Mouse (Mus musculus): ENCODE measurements around the gene Ckap5.
"Not testable (repeated sequence)": the region's sequence is repeated elsewhere in the genome, so short reads cannot be mapped to it uniquely, and the experiment has no call there.

Ckap5 gene

DNA sequence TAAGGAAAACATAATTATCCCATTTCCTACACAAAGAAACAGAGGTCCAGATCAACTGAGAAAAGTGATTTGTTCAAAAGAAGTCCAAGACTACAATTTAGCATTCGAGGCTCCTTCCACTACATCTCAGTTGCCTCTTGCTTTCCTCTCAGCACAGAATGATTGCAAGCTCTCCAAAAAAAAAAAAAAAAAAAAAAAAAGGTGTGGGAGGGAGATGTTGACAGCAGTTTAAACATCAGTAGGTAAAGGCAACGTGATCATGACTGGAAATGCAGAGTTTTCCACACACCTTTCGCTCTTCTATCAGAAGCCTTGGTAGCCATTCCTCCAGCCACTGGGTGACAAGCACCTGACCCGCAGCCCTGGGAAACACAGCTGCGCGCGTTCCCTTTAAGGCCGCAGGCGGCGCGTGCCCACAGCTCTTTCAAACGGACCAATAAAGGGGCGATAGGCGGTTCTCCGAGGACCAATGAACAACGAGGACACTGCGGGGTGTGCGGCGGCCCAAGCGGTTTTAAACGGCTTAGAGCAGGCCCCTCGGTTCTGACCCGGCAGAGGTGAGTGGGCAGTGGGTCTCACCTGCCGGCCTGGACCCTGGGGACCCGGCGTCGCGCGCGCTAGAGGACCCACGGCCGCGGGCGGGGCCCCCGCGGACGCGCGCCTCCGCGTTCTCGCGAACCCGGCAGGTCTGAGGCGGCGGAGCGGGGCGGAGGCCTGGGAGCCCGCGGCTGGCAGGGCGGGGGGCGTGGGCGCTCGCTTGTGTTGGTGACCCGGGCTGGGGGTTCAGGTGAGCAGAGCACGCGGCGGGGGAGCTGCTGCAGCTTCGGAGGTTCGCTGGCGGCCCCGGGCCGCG, at the start of gene Ckap5:
Gene Ckap5, plus strand, starts transcription at position 469 of the 853 bp plus-strand sequence.
- DNase-seq, result peak; percentile 90

DNA sequence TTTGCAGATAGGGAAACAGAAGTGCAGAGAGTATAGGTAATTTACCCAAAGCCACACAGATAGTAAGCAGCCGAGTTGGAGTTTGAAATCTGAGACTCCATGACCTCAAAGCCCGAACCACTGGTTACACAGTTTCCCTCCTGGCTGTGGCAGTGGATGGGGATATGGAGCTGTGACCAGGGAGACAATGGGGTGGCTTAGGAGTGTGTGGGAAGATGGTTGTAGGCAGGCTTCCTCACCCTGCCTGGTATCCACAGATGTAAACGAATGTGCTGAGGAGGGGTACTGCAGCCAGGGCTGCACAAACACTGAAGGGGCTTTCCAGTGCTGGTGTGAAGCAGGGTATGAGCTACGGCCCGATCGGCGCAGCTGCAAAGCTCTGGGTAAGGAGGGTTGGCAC, 49.7 kb upstream of the Ckap5 start:
- DNase-seq, result no peak

DNA sequence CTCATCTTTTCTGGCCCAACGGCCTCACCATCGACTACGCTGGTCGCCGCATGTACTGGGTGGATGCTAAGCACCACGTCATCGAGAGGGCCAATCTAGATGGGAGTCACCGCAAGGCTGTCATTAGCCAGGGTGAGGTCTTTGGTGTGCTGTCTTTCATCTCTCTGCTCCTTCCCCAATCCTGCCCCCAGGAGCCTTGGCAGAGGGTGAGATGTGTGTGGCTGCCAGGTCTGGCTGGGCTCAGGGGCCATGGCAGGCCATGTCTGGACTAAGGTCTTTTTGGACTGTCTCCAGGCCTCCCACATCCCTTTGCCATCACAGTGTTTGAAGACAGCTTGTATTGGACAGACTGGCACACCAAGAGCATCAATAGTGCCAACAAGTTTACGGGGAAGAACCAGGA, 46.2 kb upstream of the Ckap5 start:
- no peak for DNase-seq

DNA sequence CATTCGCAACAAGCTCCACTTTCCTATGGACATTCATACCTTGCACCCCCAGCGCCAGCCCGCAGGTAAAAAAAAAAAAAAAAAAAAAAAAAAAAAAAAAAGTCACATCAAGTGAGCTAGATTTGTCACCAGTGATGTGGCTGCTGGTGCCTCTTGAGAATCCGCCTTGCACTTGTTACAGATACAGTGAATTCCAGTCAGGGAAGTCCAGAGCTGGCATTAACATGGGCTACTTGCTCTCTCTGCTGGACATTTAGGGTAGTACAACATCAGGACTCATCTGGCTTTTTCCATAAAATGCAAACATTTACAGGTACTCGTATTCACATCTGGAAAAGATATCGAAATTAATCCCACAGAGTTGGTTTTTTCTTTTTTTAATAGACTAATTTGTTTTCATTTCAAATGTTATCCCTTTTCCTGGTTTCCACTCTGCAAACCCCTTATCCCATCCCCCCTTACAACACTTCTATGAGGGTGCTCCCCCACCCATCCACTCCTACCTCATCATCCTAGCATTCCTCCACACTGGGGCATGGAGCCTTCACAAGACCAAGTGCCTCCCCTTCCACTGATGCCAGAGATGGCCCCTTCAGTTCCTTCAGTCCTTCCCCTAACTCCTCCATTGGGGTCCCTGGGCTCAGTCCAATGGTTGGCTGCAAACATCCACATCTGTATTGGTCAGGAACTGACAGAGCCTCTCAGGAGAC, 45.6 kb upstream of the Ckap5 start:
- DNase-seq, result peak; percentile 34

DNA sequence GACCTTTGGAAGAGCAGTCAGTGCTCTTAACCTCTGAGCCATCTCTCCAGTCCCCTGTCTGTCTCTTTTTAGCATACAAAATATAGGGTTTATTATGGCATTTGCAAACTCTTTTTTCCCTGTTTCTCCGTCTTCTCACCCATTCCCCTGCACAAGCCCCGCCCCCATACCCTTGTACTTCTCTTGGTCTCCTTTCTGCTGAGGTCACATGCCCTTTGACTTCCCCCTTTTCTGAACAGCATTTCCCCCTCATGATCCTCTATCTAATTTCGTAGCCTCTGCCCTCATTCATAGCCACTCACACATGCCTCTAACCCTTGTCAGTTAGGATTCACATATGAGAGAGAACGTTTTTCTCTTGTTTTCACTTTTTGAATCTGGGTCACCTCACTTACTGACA, 41.9 kb upstream of the Ckap5 start:
- DNase-seq, result no peak

DNA sequence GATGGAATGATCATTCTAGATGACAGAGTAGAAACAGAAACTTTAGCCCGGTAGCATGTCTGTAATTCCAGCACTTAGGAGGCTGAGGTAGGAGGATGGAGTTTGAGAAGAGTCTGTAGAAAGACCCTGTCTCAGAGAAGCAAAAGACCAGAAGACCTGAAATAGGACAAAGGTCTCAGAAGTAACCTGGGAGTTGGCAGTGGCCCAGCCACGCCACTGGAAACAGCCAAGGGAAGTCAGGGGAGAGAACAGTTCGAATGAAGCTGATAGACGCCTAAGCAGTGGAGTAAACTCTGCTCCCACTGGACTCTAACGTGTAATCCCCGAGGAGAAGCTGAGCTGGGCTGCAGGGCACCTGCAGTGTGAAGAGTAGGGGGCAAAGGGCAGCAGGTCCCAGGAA, 41.3 kb upstream of the Ckap5 start:
- no peak for DNase-seq

DNA sequence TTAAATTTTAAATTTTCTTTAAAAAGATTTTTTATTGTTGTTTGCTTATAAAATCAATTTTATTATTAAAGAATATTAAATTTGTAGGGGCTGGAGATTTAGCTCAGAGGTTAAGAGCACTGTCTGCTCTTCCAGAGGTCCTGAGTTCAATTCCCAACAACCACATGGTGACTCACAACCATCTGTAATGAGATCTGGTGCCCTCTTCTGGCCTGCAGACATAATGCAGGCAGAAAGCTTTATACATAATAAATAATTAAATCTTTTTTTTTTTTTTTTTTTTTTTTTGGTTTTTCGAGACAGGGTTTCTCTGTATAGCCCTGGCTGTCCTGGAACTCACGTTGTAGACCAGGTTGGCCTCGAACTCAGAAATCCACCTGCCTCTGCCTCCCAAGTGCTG, 39.3 kb upstream of the Ckap5 start:
- peak; percentile 58 for DNase-seq

DNA sequence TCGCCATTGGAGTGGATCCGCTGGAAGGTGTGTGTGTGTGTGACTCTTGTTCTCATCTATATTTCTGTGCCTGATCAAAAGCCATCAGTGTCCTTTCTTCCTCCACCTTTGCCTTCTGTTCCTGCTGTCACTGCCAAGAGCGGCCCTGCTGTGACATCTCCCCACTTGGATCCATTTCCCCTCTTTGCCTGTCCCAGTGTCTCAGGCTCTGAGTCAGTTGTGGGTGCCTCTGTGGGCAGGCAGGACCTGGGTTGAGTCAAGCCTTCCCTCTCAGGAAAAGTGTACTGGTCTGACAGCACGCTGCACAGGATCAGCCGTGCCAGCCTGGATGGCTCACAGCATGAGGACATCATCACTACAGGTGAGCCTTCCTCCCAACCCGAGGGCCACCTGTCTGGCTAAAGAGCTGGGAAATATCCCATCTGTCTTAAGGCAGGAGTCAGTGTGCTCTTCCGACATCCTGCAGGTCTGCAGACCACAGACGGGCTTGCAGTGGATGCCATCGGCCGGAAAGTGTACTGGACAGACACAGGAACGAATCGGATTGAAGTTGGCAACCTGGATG, 34.4 kb upstream of the Ckap5 start:
- no peak for DNase-seq

DNA sequence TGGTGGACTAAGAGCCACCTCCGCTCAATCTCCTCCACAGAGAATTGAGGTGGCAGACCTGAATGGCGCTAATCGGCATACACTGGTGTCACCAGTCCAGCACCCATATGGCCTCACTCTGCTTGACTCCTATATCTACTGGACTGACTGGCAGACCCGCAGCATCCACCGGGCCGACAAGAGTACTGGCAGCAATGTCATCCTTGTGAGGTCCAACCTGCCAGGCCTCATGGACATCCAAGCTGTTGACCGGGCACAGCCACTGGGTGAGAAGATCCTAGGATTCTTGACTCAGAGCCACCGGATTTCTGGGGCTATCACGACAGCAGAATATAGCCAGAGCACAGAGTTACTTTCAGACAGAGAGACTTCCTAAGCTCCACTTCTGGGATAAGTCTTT, 32.6 kb upstream of the Ckap5 start:
- DNase-seq, result no peak

DNA sequence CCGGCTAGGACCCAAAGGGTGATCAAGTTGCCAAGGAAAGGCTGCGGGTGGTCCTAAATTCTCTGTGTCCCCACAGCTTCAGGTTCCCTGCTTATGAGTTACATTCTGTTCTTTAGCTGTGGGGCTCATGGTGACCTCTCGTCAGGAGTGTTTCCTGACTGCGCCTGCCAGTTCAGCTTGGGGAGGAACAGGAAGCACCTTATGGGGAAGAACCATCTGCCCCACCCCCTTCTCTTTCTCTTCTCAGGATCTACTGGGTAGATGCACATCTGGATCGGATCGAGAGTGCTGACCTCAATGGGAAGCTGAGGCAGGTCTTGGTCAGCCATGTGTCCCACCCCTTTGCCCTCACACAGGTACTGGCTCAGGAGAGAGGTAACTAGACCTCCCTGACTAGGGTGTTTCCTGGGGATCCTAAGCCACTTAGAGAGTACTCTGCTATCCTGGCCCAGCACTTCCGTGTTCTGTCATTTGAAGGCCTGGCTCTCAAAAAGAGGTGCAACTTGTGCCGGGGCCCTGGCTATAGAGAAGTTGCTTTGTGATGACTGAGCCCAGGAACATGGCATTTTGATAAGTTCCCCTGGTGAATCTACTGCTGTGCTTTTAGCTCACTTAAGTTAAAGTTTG, 28.4 kb upstream of the Ckap5 start:
- no peak for DNase-seq

DNA sequence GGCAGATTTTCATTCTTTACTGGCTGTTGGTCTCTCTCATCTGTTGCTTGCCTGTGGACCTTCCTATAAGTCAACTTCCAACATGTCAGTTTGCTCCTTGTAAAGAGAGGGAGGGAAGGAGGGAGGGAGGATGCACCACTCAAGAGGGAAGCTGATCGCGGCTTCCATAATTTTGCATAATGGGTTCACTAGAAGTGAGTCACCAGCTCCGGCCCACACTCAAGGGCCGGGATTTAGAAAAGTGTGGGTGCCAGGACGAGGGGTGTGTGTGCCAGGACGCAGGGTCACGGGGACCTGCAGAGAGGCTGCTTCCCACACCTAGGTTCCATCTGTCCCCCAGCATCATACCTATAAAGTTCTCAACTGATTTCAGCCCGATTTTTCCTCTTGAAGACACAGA, 18.5 kb upstream of the Ckap5 start:
- DNase-seq, result no peak

DNA sequence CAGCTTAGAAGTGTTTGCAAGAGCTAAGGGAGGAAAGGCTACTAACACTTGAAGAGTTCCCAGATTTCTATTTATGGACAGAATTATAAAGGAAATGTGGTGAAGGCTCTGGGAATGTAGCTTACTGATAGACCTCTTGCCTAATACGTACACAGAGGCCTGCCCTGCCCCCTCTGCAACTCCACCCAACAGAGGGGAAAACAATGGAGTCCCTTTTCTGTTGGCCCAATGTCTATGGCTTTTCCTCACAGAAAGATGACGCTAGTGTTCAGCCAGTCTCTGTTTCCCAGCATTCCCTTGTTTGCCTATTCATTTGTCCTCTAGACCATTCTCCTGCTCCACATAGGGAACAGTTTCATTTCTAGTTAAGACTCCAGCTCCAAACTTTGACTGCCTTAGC, 9.4 kb upstream of the Ckap5 start:
- no peak for DNase-seq

DNA sequence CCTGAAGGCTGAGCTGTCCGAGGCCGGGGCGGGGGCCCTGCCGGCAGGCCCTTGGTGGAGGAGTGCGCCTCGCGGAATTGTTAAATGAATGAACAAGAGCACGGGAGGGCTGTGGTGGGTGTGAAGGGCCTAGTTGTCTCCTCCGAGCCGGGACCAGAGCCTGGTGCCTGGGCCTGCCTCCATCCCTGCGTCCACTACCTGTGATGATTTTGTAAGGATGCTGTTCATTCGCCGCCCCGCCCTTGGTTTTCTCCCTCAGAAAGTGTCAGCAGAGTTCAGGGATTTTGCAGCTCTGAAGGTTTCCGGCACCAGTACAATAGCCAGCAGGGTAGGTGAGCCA, 555 bp downstream of the Ckap5 start:
- DNase-seq, result no peak

DNA sequence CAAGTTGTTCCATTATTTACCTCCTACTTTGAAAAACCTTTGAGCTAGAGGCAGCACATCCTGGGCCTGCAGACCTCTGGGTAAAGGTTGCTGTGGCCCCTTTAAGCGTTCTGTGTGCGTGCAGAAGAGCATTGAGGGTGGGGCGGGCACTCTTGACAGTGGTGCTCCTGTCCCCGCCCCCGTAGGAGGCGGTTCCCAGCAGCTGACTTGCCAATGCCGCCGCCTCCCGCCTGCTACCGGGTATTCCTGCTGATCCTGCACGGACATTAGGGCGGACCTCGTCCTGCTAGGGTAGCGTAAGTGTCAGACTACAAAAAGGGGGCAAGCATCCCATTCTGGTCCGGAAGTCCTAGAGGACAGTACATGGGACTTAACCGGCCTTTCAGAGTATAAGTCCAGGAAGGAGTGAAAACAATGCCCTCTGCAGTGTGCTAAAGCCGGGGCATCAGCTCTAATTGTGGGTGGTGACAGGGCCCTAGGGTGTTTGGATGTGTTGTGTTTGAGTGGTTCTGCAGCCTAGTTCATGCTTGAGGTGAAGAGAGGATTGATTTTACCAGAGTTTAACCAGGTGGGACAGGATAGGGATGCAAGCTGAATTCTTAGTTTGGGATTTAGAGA, 11.1 kb downstream of the Ckap5 start:
- DNase-seq, result peak; percentile 84

DNA sequence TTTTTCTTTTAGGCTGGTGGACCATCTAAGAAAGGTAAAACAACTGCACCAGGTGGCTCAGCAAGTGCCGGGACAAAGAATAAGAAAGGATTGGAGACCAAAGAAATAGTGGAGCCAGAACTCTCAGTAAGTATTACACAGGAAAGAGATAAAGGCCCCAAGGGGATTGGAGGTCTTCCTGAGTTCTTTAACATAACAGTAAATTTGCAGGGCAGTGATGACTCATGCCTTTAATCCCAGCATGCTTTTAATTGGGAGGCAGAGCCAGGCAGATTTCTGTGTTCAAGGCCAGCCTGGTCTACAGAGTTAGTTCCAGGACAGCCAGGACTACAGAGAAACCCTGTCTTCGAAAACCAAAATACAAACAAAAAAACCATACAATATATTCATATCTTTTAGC, 41.6 kb downstream of the Ckap5 start:
- DNase-seq, result no peak

DNA sequence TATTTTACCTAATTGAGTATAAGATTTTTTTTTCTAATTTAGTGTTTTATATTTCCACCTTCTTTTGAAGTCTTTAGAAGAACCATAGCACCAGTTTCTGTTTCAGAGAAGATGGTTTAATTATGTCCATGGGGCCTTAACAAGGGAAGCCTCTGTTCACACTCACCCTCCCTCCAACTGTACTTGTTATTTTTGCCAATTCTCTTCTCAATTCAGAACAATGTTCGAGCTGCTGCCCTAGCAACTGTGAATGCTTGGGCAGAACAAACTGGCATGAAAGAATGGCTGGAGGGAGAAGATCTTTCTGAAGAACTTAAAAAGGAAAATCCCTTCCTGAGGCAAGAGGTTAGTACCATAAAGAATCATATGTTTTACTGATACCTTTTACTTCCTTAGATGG, 54.3 kb downstream of the Ckap5 start:
- no peak for DNase-seq

DNA sequence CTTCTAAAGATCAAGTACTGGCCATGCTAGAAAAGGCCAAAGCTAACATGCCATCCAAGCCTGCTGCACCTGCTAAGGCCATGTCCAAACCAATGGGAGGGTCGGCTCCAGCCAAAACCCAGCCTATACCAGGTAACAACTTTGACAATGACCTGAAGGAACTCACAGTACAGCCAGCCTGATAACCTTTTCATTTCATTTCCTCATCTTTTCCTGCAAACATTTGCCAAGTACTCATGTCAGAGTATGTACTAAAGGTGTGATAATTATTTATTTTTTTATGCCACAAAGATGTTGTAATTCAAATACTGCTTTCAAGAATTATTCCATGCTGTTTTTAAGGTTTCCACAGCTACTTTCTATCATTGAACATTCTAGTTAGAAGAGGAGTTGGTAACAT, 59.7 kb downstream of the Ckap5 start:
- no peak for DNase-seq

DNA sequence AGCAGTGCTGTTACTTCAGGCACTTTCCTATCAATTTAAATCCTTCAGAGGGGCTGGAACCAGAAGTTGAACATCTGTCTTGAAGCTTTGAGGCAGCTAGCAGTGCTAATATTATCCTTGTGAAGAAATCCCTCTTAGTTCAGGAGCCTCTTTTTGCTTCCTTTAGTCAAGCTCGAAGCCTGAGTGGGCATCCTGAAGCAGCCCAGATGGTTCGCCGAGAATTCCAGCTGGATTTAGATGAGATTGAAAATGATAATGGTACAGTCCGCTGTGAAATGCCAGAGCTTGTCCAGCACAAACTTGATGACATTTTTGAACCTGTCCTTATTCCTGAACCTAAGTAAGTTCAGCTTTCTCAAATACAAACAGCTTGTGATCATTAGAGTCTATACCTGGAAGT, 73.9 kb downstream of the Ckap5 start:
- DNase-seq, result no peak

DNA sequence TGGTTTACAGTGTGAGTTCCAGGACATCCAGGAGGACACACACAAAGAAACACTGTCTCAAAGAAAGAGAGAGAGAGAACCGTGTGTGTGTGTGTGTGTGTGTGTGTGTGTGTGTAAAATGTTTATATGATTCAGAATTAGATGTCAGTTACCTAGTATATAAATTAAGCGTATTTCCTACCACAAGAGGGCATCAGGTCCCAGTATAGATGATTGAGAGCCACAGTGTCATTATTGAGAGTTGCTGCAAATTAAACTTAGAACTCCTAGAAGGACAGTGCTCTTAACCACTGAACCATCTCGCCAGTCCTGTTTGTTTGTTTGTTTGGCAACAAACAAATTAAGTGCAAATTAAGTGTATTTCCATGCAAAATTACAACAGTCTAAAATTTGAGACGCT, 75.8 kb downstream of the Ckap5 start:
- DNase-seq, result no peak

DNA sequence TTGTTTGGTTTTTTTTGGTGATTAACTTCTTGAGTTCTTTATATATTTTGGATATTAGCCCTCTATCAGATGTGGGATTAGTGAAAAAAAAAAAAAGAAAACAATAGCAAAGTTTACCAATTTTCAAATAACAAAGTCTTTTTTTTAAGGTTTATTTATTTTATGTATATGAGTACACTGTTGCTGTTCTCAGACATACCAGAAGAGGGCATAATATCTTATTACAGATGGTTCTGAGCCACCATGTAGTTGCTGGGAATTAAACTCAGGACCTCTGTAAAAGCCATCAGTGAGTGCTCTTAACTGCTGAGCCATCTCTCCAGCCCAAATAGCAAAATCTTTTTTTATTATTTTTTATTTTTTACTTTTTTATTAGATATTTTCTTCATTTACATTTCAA, 82.8 kb downstream of the Ckap5 start:
- DNase-seq, result not testable (repeated sequence)

DNA sequence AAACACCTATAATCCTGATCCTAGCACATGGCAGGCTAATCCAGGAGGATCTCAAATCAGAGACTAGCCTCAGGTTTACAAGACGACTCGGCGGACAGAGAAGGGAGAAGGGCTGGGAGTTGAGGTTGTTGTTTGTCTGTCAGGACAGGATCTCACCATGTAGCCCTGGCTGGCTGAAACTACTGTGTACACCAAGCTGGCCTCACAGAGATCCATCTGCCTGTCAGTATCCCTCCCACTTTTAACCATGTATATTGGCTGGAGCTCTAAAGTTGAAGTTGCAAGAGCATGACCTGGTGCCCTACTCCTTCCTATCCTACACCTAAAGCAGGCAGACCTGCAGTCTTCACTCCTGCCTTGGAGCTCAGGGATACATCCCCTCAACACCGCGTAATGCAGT, 95.8 kb downstream of the Ckap5 start:
- no peak for DNase-seq

DNA sequence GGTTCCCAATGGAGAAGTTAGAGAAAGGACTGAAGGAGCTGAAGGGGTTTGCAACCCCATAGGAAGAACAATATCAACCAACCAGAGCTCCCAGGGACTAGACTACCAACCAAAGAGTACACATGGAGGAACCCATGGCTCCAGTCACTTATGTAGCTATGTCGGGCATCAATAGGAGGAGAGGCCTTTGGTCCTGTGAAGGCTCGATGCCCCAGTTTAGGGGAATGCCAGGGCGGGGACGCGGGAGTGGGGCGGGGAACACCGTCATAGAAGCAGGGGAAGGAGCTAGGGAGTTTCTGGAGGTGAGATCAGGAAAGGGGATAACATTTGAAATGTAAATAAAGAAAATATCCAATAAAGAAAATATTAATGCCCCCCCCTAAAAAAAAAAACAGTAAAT, 96.8 kb downstream of the Ckap5 start:
- DNase-seq, result not testable (repeated sequence)

DNA sequence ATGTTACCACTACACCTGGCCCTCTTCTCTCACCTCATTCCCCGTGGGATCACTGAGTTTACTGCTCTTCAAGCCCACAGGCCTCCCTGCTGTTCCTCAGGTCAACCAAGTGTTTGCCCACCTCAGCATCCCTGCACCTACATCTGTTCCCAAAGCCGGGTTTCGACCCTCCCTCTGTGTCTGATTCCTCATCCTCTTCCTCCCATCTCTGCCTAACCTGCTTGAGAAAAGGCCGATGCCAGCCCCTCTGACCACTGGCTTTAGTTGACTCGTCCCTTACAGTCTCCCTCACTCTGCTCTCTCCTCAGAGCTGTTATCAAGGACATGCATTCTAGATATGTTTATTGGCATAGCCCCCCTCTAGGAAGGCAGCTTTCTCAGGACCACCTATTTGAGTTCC, 100.9 kb downstream of the Ckap5 start:
- DNase-seq, result no peak
